Mouse (Mus musculus) embryo, embryonic 10 days (tissue): ENCODE data around the gene Bpifb1.
"Not testable (repeated sequence)": the region's sequence is repeated elsewhere in the genome, so short reads cannot be mapped to it uniquely, and the experiment has no call there.

ENCODE experiments used
- DNase-seq: peaks from one replicate; pipeline ENCODE4 v3.0.0-alpha.2; 2015; ENCODE audit warnings: low spot score

Bpifb1 gene

GRCm38 (mm10) chr2:154211121-154211520, 20.5 kb downstream of the Bpifb1 start:
- no peak for DNase-seq

GRCm38 (mm10) chr2:154211881-154212280, 21.3 kb downstream of the Bpifb1 start:
- no peak for DNase-seq

- peak; percentile 85 for DNase-seq
These were observed 24.6 kb downstream of the Bpifb1 start for GRCm38 (mm10) chr2:154215191-154215590.

- no peak for DNase-seq
These were observed 29.3 kb downstream of the Bpifb1 start for GRCm38 (mm10) chr2:154219950-154220349.

- peak; percentile 76 for DNase-seq
These were observed 32.8 kb downstream of the Bpifb1 start, which contains the start of gene Bpifb5 for GRCm38 (mm10) chr2:154223265-154223916. Bpifb5 (plus strand) TSS chr2:154223742.

- DNase-seq = peak; percentile 76
These were observed 33.3 kb downstream of the Bpifb1 start for GRCm38 (mm10) chr2:154223917-154224273.

- DNase-seq = no peak
These were observed 36.4 kb downstream of the Bpifb1 start for GRCm38 (mm10) chr2:154226991-154227390.

GRCm38 (mm10) chr2:154227830-154228229, 37.2 kb downstream of the Bpifb1 start:
- DNase-seq = no peak

- no peak for DNase-seq
These were observed 42.8 kb downstream of the Bpifb1 start for GRCm38 (mm10) chr2:154233426-154233825.

- no peak for DNase-seq
These were observed 50.2 kb downstream of the Bpifb1 start for GRCm38 (mm10) chr2:154240771-154241170.

- DNase-seq = not testable (repeated sequence)
These were observed 52.1 kb downstream of the Bpifb1 start for GRCm38 (mm10) chr2:154242726-154243125.

GRCm38 (mm10) chr2:154243356-154244036, 52.9 kb downstream of the Bpifb1 start:
- DNase-seq = no peak

GRCm38 (mm10) chr2:154245322-154245721, 54.7 kb downstream of the Bpifb1 start:
- DNase-seq = no peak

GRCm38 (mm10) chr2:154255254-154255653, 64.6 kb downstream of the Bpifb1 start:
- DNase-seq = not testable (repeated sequence)

GRCm38 (mm10) chr2:154255770-154256169, 65.2 kb downstream of the Bpifb1 start:
- DNase-seq = no peak

- not testable (repeated sequence) for DNase-seq
These were observed 66.9 kb downstream of the Bpifb1 start, which contains the start of gene Bpifb9a for GRCm38 (mm10) chr2:154257554-154257953. Bpifb9a (plus strand) TSS chr2:154257854.

- DNase-seq = not testable (repeated sequence)
These were observed 73.8 kb downstream of the Bpifb1 start for GRCm38 (mm10) chr2:154264397-154264796.
